Mouse (Mus musculus) layer of hippocampus, postnatal 14 days (tissue): ENCODE measurements around the gene Ngrn. TPM values are rescaled to one million over a fixed set of nuclear protein-coding genes. Genes with fewer than 3 reads are reported as not detected.

Source experiments
- DNase-seq, 2 experiments: peaks; one replicate each; pipeline ENCODE4 v3.0.0; 2021 to 2022; ENCODE audit warnings: low spot score in 2 of 2, mixed read lengths in 1 of 2
- long read RNA-seq, 2 experiments: library from polyadenylated mRNA; stranded (forward); transcript quantifications; one replicate each; pipeline ENCODE4 v2.0.0; 2021
- total RNA-seq, 2 experiments: library from RNA; stranded (reverse); gene quantifications; 2 replicates each; pipeline ENCODE4 v1.2.3; 2021

Ngrn gene
- total RNA-seq = 10 to 100 TPM; 38.9 to 39.3 TPM
- long read RNA-seq, experiment 1, transcript Ngrn-202 (2 exons, 1,709 nt) = major isoform, 21 of 46 reads
- long read RNA-seq, experiment 1, transcript Ngrn-201 (3 exons, 1,317 nt) = major isoform, 21 of 46 reads
- long read RNA-seq, experiment 1, partial matches to known transcripts = 4 of 46 reads
- long read RNA-seq, experiment 1, other reads (novel, unspliced or antisense) = 0 of 46 reads
- long read RNA-seq, experiment 2, transcript Ngrn-201 (3 exons, 1,317 nt) = minor isoform, 21 of 48 reads
- long read RNA-seq, experiment 2, transcript Ngrn-202 (2 exons, 1,709 nt) = major isoform, 27 of 48 reads
- long read RNA-seq, experiment 2, partial matches to known transcripts = 0 of 48 reads
- long read RNA-seq, experiment 2, other reads (novel, unspliced or antisense) = 0 of 48 reads

DNA sequence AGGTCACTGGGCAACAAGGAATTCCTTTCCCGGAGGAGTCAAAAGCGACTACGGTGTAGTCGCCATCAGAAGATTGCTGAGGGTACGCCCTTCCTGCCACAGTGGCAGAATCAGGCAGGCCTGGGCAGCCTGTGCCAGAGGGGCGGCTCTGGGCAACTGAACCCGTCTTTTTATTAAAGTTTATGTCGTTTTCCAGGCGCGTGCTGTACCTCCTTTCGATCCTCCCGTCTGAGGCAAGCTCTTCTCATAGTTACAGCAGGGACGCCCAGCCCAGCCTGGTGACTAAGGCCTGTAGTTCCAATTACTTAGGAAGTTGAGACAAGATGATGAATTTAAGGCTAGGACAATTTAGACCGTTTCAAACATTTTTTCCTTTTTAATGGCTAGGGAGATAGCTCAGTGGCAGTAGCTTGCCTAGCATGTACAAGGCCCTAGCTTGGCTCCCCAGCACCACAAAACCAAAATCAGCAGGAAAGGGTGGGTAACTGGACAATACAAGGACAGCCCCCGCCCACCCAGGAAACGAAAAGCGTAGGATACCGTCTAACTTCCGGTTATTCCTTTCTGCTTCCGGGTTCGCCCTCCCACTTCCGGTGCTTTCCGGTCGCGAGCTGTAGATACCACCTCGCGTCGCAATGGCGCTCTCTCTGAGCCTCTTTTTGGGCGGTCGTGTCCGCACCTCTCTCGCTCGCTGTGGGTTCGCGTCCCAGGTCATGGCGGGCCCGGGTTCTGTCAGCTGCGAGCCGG, at the start of gene Ngrn:
Gene Ngrn, plus strand, starts transcription at position 591 of the 747 bp plus-strand sequence.
- DNase-seq = peak; percentile 73 to 87

DNA sequence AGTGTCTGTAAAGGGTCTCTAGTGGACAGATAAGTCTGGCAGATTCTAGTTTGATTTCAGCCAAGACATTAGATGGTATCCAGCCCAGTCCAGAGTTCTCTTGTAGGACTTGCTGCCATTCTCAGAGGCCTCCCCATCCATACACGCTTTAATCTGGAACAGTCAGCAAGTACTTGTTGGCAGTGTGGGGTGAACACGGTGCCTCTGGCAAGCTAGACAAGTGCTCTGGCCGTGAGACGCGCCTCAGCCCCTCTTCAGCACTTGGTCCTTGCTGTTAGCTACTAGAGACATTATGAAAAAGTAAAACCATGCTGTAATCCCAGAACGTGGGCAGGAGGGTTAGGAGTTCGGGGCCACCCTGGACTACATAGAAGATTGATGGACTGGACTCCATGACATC, 47.4 kb upstream of the Ngrn start:
- DNase-seq = no peak

DNA sequence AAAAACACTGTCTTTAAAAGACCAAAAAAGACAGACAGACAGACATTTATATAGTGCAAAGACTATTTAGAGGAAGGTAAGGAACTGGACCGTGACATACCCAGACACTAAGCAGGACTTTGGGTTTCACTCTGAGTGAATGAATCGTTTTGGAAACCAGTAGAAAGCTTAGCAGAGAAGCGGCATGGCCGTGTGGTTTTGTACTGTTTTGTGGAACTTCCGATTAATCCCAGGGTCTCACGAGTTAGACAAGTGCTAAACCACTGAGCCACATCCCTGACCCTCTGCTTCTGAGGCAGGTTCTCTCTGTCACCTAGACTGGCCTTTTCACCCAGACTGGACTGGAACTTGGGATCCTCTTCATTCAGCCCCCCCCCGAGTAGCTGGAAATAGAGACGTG, 46.6 kb upstream of the Ngrn start:
- no peak for DNase-seq

- DNase-seq = peak; percentile 68 to 75
Measured at GRCm38 (mm10) chr7:80215398-80215797, 45.6 kb upstream of the Ngrn start.

DNA sequence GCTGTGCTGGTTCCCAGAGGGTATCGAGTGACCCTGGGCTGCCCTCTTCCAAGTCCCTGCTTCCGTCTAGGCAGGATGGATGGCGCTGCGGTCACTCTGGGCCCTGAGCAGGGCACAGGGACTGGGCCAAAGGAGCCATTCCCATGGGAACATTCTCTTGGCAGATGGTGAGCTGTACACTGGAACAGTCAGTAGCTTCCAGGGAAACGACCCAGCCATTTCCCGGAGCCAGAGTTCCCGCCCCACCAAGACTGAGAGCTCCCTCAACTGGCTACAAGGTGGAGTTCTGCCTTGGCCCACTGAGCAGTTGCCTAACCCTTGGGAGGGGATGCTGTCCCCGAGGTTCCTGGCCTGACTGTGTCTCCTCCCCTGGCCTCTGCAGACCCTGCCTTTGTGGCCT, 44.4 kb upstream of the Ngrn start:
- DNase-seq = peak in 1 of 2 experiments; percentile 71

- no peak for DNase-seq
Measured at GRCm38 (mm10) chr7:80218666-80219065, 42.3 kb upstream of the Ngrn start.

DNA sequence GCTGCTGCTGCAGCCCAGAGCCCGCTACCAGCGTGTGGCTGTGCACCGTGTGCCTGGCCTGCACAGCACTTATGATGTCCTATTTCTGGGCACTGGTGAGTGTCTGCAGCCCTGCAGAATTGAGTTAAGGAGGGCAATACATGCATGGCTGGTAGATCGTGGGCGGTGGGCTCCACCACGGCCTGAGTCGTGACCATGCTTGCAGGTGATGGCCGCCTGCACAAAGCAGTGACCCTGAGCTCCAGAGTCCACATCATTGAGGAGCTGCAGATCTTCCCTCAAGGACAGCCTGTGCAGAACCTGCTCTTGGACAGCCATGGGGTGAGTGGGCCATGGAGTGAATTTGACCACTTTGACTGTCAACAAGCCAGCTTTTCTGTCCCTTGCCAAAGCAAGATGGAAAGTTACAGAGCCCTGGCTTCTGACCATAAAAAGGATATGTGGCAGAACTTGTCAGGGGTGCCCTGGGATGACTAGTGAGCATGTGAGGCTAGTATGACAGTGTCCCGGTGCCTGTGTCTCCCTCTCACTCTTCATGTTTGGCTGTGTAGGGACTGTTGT, 40.7 kb upstream of the Ngrn start:
- no peak for DNase-seq

DNA sequence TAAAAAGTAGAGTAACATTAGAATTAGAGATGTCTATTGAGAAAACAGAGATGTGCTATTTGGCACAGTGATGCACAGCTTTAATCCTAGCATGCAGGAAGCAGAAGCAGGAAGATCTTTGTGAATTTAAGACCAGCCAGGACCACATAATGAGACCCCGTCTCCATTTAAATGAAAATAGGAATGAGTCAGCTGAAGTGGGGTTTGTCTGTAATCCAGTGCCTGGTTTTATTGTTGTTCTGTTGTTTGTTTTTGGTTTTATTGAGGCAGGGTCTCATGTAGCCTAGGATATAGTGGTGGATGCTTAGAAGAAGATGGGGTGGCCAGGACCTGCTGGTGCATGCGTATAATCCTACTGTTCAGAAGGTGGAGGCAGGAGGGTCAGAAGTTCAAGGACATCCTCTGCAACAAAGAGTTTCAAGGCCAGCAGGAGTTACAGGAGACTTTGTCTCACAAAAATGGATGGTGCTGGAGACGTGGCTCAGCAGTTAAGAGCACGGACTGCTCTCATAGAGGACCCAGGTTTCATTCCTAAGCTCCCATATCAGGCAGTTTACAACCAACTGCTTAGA, 39.8 kb upstream of the Ngrn start:
- no peak for DNase-seq

- DNase-seq = no peak
Measured at GRCm38 (mm10) chr7:80227065-80227464, 34.0 kb upstream of the Ngrn start.

DNA sequence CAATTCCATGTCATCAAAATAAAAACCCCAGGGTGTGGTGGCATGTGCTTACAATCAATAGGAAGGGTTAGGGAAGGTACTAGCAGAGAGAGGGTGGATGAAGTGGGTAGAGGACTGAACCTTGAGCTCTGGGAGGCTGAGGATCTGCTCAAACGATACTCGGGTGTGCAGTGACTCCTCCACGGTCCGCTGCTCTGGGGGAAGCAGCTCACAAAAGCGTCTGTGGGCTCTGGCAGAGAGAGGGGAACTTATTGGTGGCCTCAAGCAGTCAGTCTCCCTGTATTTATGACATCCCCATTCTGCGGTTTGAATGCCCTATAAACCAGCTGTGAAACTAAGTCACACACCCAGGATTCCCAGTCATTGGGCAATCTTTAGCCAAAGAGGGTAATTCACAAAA, 30.8 kb upstream of the Ngrn start:
- DNase-seq = no peak

GRCm38 (mm10) chr7:80231971-80232488, 29.0 kb upstream of the Ngrn start:
- DNase-seq = no peak

- DNase-seq = peak; percentile 93 to 95
Measured at GRCm38 (mm10) chr7:80232489-80233029, 28.5 kb upstream of the Ngrn start, which contains the start of the genes Cib1 and Gdpgp1. Cib1 (minus strand) TSS chr7:80232813. Gdpgp1 (plus strand) TSS chr7:80232865.

GRCm38 (mm10) chr7:80233799-80234198, 27.2 kb upstream of the Ngrn start:
- no peak for DNase-seq

GRCm38 (mm10) chr7:80238542-80238941, 22.5 kb upstream of the Ngrn start:
- no peak for DNase-seq

DNA sequence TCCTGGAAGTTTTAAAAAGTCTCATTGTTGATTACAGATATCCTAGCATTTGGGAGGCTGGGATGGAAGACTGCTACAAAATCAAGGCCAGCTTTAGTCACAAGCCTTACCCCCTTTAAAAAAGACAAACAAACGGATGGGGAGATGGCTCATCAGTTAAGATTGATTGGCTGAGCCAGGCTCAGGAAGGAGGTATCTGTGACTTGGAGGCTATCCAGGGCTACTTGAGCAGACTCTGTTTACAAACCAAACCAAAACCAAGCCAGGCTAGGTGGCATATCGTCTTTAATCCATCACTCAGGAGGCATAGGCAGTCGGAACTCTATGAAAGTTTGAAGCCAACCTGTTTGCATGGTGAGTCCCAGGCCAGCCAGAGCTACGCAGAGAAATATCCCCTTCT, 19.4 kb upstream of the Ngrn start:
- DNase-seq = no peak

- DNase-seq = no peak
Measured at GRCm38 (mm10) chr7:80244851-80245250, 16.2 kb upstream of the Ngrn start.

DNA sequence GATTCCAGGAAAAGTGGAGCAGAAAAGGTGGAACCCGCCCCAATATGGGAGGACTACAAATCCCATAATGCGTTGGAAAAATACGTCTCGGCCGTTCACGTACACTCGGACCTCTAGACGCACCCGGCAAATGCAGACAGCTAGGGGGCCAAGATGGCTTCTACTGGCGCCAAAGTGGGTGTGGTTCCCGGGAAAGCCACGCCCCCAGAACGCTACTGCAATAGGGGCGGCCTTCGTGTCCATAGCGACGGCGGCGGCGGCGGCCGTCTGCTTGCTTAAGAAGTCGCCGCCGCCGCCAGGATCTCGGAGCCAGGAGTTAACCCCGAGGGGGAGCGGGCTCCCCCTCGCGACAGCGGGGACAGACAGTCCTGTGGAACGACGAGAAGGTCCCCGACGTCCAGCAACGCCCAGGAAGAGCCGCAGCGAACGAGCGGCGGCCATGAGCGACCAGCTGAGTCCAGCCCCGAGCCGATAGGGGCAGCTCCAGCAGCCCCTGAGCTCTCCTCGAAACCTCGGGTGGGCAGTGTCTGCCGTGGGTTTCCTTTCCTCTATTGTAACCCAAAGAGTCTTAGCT, 14.8 kb upstream of the Ngrn start, which contains the start of gene Ttll13:
Gene Ttll13, plus strand, starts transcription at position 229 of the 574 bp plus-strand sequence.
- DNase-seq = peak; percentile 93 to 97

DNA sequence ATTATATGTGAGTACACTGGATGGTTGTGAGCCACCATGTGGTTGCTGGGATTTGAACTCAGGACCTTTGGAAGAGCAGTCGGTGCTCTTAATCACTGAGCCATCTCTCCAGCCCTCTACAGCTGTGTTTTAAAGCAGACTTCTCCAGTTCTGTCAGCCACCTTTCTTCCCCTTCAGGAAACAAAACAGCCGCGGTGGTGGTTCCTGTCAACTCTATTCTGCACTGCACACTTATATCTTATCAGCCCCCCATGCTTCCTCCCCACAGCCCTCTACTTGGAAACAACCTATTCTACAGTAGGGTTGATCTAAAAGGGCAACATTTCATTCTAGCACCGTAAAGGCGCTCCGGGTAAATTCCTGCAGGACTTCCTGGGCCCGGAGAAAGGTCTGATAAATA, 14.2 kb upstream of the Ngrn start:
- DNase-seq = no peak

DNA sequence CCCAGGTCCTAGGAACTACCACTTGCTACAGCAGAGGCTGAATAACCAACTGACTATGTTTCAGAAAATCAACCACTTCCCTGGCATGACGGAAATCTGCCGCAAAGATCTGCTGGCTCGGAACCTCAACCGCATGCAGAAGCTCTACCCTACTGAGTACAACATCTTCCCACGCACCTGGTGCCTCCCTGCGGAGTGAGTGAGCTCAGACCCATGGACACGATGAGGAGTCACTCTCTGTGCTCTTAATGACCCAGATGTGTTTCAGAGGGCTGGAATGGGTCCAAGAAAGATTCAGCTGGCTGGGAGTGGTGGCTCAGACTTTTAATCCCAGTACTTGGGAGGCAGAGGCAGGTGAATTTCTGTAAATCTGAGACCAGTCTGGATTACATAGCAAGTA, 8.6 kb upstream of the Ngrn start:
- no peak for DNase-seq

GRCm38 (mm10) chr7:80252886-80253285, 8.1 kb upstream of the Ngrn start:
- no peak for DNase-seq

DNA sequence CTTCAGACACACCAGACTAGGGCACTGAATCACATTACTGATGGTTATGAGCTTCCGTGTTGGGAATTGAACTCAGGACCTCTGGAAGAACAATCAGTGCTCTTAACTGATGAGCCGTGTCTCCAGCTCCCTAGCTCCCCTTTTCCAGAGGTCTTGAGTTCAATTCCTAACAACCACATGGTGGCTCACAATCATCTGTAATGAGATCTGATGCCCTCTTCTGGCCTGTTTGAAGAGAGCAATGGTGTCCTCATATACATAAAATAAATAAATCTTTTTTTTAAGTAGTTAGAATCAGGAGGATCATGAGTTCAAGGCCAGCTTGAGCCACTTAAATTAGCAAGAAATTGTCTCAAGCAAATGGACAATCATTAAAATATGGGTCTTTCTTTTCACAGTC, 5.0 kb upstream of the Ngrn start:
- no peak for DNase-seq
